Mouse (Mus musculus): Measurements from ENCODE around the gene Zc3h12a. TPM values are rescaled to one million over a fixed set of nuclear protein-coding genes. Genes with fewer than 3 reads are reported as not detected.

The Zc3h12a gene
- total and polyA plus RNA-seq, 3 experiments, result 0.92 to 3.3 TPM; not detected in 1

- TF ChIP-seq NRF1 (IDR thresholded peaks at IDR 0.05; ENCODE audit: insufficient read depth, low read depth, low read length, poor library complexity, severe bottlenecking), result no peak
These were observed 3.0 kb downstream of the Zc3h12a start (continued) for GRCm38 (mm10) chr4:125124424-125125209.

GRCm38 (mm10) chr4:125123279-125123671 is 4.4 kb downstream of the Zc3h12a start:
- DNase-seq (ENCODE audit: low read depth, low spot score), result no peak
- Histone ChIP-seq H3K4me1 (ENCODE audit: control insufficient read depth in 1 of 2, insufficient read depth in 2 of 2, low read length in 2 of 2) (peaks cover 0 to 4% of the 10 kb centered on the region in 2 experiments; a peak in 1 of 4 replicates), H3K79me2 (ENCODE audit: control insufficient read depth, insufficient read depth, low read length, poor library complexity) (no peaks in the 10 kb centered on the region; the same call in 1 of the 2 replicates), H3K36me3 (ENCODE audit: control insufficient read depth in 1 of 2, insufficient read depth in 2 of 2, low read length in 2 of 2) (no peaks in the 10 kb centered on the region), H3K4me3 (ENCODE audit: control insufficient read depth in 1 of 2, insufficient read depth in 1 of 2, low read depth in 2 of 2, low read length in 2 of 2) (no peak overlapping the region), H3K9ac (ENCODE audit: control insufficient read depth, low read depth, low read length, poor library complexity, severe bottlenecking) (no peak overlapping the region), H3K27me3 (ENCODE audit: control insufficient read depth in 1 of 2, insufficient read depth in 2 of 2, low read length in 2 of 2) (no peaks in the 10 kb centered on the region), H3K9me3 (replicated peaks; ENCODE audit: insufficient read depth, low read length) (no peaks in the 10 kb centered on the region), H3K27ac (ENCODE audit: control insufficient read depth, low read depth, low read length) (no peak overlapping the region)
- no peak for TF ChIP-seq SMC3 (IDR thresholded peaks at IDR 0.05; ENCODE audit: low read depth, low read length)
- TF ChIP-seq ELF1 (IDR thresholded peaks at IDR 0.05; ENCODE audit: low read depth, low read length), result no peak
- no peak for TF ChIP-seq TCF12 (IDR thresholded peaks at IDR 0.05; ENCODE audit: low read depth, low read length)
- TF ChIP-seq CHD2 (IDR thresholded peaks at IDR 0.05; ENCODE audit: low read length), result no peak
- no peak for TF ChIP-seq POLR2AphosphoS2 (IDR thresholded peaks at IDR 0.05; ENCODE audit: low read length)
- TF ChIP-seq NELFE (IDR thresholded peaks at IDR 0.05; ENCODE audit: low read depth, low read length), result no peak

- no peak overlapping the region for H3K27ac ChIP-seq (ENCODE audit: control insufficient read depth, low read depth, low read length)
- TF ChIP-seq ZMIZ1 (IDR thresholded peaks at IDR 0.05; ENCODE audit: low read depth, low read length) (no peak), MEF2A (IDR thresholded peaks at IDR 0.05; ENCODE audit: extremely low read depth, insufficient replicate concordance, low read depth, low read length, poor library complexity, severe bottlenecking) (no peak), POLR2A (IDR thresholded peaks at IDR 0.05; ENCODE audit: control insufficient read depth in 1 of 2, insufficient read depth in 1 of 2, low read depth in 1 of 2, low read length in 2 of 2, poor library complexity in 1 of 2) (no peak), NELFE (IDR thresholded peaks at IDR 0.05; ENCODE audit: low read depth, low read length) (no peak), ZKSCAN1 (IDR thresholded peaks at IDR 0.05; ENCODE audit: low read depth, low read length) (no peak), CHD1 (IDR thresholded peaks at IDR 0.05; ENCODE audit: low read depth, low read length) (no peak)
- peaks cover 0 to 4% of the 10 kb centered on the region in 2 experiments; a peak in 2 of 4 replicates for H3K36me3 ChIP-seq (ENCODE audit: control insufficient read depth in 1 of 2, insufficient read depth in 2 of 2, low read length in 2 of 2)
- DNase-seq (ENCODE audit: low read depth, low spot score), result no peak
- H3K4me1 ChIP-seq (ENCODE audit: control insufficient read depth in 1 of 2, insufficient read depth in 2 of 2, low read length in 2 of 2), result peaks cover 0 to 9% of the 10 kb centered on the region in 2 experiments; a peak in 2 of 4 replicates
- no peaks in the 10 kb centered on the region for H3K27me3 ChIP-seq (ENCODE audit: control insufficient read depth in 1 of 2, insufficient read depth in 2 of 2, low read length in 2 of 2)
- no peaks in the 10 kb centered on the region for H3K9me3 ChIP-seq (replicated peaks; ENCODE audit: insufficient read depth, low read length)
- no peak overlapping the region for H3K9ac ChIP-seq (ENCODE audit: control insufficient read depth, low read depth, low read length, poor library complexity, severe bottlenecking)
- no peaks in the 10 kb centered on the region; the same call in 1 of the 2 replicates for H3K79me2 ChIP-seq (ENCODE audit: control insufficient read depth, insufficient read depth, low read length, poor library complexity)
- no peak overlapping the region for H3K4me3 ChIP-seq (ENCODE audit: control insufficient read depth in 1 of 2, insufficient read depth in 1 of 2, low read depth in 2 of 2, low read length in 2 of 2)
These were observed 5.0 kb downstream of the Zc3h12a start for GRCm38 (mm10) chr4:125122431-125123278.
